Mouse (Mus musculus): ENCODE results near the gene Scube3. TPM values are rescaled to one million over a fixed set of nuclear protein-coding genes. Genes with fewer than 3 reads are reported as not detected.

The Scube3 gene
- polyA plus RNA-seq, 1 experiment: 4.7 TPM

DNA sequence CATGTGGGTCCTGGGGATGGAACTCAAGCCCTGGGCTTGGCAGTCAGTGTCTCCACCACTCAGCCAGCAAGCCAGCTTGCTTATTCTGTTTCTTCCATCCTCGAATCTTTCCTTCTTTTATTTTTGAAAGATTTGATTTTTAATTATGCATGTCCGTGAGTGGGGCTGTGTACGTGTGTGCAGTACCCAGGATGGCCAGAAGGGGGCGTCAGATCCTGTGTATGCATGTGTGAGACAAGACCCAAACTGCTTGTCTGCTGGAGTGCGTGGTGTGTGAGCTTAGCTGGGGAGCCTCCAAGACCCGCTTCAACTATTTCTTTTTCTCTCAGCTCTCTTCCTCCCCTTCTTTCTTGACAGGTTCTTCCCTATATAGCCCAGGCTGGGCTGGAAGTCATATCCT, 35.6 kb upstream of the Scube3 start:
- no peak overlapping the region for H3K27ac ChIP-seq (ENCODE audit: insufficient read depth, low read length)
- no peak overlapping the region for H3K4me3 ChIP-seq (ENCODE audit: insufficient read depth, low read length)
- H3K4me1 ChIP-seq (ENCODE audit: control insufficient read depth, insufficient read depth, low read length): no peaks in the 10 kb centered on the region
- TF ChIP-seq POLR2A (IDR thresholded peaks at IDR 0.05; ENCODE audit: low read depth, low read length) (no peak), CTCF (IDR thresholded peaks at IDR 0.05; ENCODE audit: borderline replicate concordance, insufficient read depth, low read length) (peak; percentile 24; the same call in 1 of the 2 replicates)

DNA sequence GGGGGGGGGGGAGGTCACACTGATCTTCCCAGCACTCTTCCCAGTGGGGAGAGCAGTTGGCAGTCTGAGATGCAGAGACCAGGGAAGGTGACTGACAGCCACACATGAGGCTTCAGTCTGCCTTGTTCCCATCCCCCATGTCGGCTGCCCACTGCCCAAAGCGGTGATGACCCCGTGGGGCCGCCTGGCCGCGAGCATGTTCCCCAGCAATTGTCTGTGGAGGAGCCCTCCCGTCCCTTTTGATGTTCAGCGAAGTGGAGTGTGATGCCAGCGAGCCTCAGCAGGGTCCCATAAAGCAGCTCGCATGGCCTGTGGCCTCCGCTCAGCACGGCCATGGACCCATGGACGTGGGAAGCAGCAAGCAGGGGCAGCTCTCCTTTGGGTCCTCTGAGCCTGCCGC, 34.7 kb upstream of the Scube3 start:
- H3K4me1 ChIP-seq (ENCODE audit: control insufficient read depth, insufficient read depth, low read length): no peaks in the 10 kb centered on the region
- no peak overlapping the region for H3K4me3 ChIP-seq (ENCODE audit: insufficient read depth, low read length)
- no peak overlapping the region for H3K27ac ChIP-seq (ENCODE audit: insufficient read depth, low read length)
- TF ChIP-seq POLR2A (IDR thresholded peaks at IDR 0.05; ENCODE audit: low read depth, low read length) (no peak), CTCF (IDR thresholded peaks at IDR 0.05; ENCODE audit: borderline replicate concordance, insufficient read depth, low read length) (no peak)

DNA sequence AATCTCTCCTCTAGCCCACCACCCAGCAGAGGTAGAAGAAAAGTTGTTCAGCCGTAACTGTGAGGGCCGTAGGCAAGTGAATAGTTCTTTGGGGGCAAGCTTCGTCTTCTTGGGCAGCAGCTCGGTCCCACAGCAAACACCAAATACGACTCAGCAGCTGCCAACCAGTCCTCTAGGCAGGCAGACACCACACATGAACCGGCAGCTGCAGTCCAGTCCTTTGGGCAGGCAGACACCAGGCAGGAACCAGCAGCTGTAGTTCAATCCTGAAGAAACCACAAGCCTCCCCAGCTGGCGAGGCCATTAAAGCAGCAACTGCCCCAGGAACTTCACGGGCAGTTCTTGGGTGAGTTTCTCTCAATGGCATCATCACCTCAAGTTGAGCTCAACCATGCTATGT, 29.7 kb upstream of the Scube3 start:
- H3K4me3 ChIP-seq (ENCODE audit: insufficient read depth, low read length): no peak overlapping the region
- TF ChIP-seq POLR2A (IDR thresholded peaks at IDR 0.05; ENCODE audit: low read depth, low read length) (no peak), CTCF (IDR thresholded peaks at IDR 0.05; ENCODE audit: borderline replicate concordance, insufficient read depth, low read length) (no peak)
- no peaks in the 10 kb centered on the region for H3K4me1 ChIP-seq (ENCODE audit: control insufficient read depth, insufficient read depth, low read length)
- H3K27ac ChIP-seq (ENCODE audit: insufficient read depth, low read length): no peak overlapping the region

DNA sequence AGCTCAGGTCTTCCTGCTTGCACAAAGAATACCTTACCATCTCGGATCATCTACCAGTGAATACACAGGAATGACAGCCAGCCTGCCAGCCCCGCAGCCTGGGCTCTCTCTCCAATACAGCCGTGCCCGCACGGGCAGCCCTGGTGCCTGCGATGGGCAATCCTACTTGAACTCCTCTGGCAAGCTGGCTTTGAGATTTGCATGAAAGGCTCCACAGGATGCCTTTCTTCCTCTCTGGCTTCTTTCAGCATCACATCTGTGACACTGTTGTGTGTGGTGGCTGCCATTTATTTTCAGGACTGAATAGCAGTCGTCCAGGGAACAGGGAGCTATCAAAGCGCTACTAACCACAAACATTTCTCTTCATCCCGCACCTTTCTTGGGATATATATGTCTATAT, 25.6 kb upstream of the Scube3 start:
- Histone ChIP-seq H3K27ac (ENCODE audit: insufficient read depth, low read length) (no peak overlapping the region), H3K4me1 (ENCODE audit: control insufficient read depth, insufficient read depth, low read length) (no peaks in the 10 kb centered on the region), H3K4me3 (ENCODE audit: insufficient read depth, low read length) (no peak overlapping the region)
- TF ChIP-seq POLR2A (IDR thresholded peaks at IDR 0.05; ENCODE audit: low read depth, low read length) (no peak), CTCF (IDR thresholded peaks at IDR 0.05; ENCODE audit: borderline replicate concordance, insufficient read depth, low read length) (no peak)

DNA sequence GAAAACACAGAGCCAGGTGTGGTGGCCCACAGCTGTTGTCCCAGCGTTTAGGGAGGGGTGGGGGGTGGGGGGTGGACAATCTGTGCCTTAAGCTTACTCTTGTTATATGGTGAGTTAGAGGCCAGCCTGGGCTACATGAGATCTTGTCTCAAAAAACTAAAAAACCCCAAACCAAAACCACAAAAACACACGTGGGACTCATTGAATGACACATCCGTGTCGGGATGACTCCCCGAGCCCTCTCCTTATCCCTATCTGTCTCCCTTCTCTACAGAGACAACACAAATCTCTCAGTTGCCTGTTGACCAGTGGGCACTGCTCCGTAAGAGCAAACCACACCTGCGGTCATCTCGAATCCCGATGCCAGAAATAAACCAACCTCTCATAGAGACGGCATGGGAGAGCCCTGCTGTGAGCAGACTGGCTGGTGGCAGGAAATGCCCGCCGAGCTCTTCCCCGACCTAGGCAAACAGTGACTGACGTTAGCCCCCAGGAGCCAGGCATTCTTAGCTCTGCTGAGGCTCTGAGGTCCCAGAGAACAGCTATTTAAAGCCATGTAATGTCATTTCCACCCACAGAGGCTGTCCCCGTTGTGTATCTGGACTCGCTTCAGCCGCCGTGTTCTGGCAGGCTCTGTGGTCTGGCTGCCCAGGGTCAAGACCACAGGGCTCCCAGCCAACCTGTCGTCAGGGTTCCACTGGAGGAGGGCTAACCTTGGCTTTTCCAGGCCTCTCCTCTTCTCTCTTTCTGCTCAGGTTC, 24.3 kb upstream of the Scube3 start:
- no peaks in the 10 kb centered on the region for H3K4me1 ChIP-seq (ENCODE audit: control insufficient read depth, insufficient read depth, low read length)
- no peak overlapping the region for H3K4me3 ChIP-seq (ENCODE audit: insufficient read depth, low read length)
- no peak for TF ChIP-seq CTCF (IDR thresholded peaks at IDR 0.05; ENCODE audit: borderline replicate concordance, insufficient read depth, low read length)
- no peak for TF ChIP-seq POLR2A (IDR thresholded peaks at IDR 0.05; ENCODE audit: low read depth, low read length)
- H3K27ac ChIP-seq (ENCODE audit: insufficient read depth, low read length): no peak overlapping the region

DNA sequence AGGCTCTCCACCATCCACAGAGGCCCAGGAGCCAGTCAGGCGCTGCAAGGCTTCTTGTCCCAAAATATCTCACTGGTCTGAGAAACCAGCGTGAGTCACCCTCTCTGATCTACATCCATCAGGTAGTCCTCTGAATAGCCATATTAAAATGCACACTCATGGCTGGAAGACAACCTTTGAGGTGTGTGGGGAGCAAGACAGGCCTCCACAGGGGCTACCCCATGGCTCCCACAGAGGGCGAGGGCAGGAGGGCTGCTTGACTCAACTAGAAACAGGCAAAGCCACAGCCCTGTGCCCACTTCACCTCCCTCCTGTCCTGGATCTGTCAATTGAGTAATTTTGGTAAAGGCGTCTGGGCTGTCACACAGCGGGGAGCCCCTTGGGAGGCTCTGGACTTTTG, 21.5 kb upstream of the Scube3 start:
- H3K4me3 ChIP-seq (ENCODE audit: insufficient read depth, low read length): no peak overlapping the region
- H3K27ac ChIP-seq (ENCODE audit: insufficient read depth, low read length): no peak overlapping the region
- 0 out of 2 replicates have a peak, but pooled peaks cover 6% of the 10 kb centered on the region for H3K4me1 ChIP-seq (ENCODE audit: control insufficient read depth, insufficient read depth, low read length)
- TF ChIP-seq POLR2A (IDR thresholded peaks at IDR 0.05; ENCODE audit: low read depth, low read length) (no peak), CTCF (IDR thresholded peaks at IDR 0.05; ENCODE audit: borderline replicate concordance, insufficient read depth, low read length) (no peak)

DNA sequence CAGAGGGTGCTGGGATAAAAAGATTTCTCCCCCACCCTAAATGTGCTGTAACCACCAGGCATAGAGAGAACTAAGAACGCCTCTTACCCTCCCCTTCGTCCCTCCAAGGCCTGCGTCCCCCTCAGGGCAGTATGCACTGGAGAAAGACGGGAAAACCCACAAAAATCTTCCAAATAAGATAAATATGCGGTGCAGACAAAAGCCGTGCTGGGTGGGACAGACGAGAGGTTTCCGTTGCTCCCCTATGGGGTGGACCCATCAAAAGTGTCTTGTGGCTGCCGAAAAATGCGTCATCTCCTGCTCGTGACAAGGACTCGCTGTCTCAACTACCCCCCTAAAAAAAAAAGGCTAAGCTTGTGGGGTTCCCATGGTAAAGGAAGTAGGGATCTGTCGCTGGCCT, 19.0 kb upstream of the Scube3 start:
- 0 out of 2 replicates have a peak, but pooled peaks cover 6% of the 10 kb centered on the region for H3K4me1 ChIP-seq (ENCODE audit: control insufficient read depth, insufficient read depth, low read length)
- H3K4me3 ChIP-seq (ENCODE audit: insufficient read depth, low read length): no peak overlapping the region
- no peak overlapping the region for H3K27ac ChIP-seq (ENCODE audit: insufficient read depth, low read length)
- no peak for TF ChIP-seq CTCF (IDR thresholded peaks at IDR 0.05; ENCODE audit: borderline replicate concordance, insufficient read depth, low read length)
- no peak for TF ChIP-seq POLR2A (IDR thresholded peaks at IDR 0.05; ENCODE audit: low read depth, low read length)

DNA sequence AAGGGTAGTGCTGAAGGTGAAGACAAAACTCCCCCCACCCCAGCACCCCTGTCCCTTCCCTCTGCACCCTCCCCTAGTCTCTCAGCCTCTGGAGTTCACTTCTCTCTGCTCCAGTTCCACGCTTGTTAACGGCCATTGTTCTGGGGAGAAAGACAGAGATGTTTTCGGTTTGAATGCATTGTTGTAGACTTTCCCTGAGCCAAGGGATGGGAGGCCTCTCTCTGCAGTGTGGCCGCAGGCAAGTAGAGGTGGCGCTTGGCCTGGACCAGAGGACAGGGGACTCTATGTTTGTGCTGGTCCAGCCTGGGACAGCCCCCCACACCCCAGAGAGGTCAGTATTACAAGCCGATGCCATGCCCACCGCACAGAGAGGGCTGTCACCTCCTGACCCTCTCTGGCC, 18.3 kb upstream of the Scube3 start:
- Histone ChIP-seq H3K4me1 (ENCODE audit: control insufficient read depth, insufficient read depth, low read length) (0 out of 2 replicates have a peak, but pooled peaks cover 6% of the 10 kb centered on the region), H3K27ac (ENCODE audit: insufficient read depth, low read length) (no peak overlapping the region), H3K4me3 (ENCODE audit: insufficient read depth, low read length) (no peak overlapping the region)
- TF ChIP-seq CTCF (IDR thresholded peaks at IDR 0.05; ENCODE audit: borderline replicate concordance, insufficient read depth, low read length) (no peak), POLR2A (IDR thresholded peaks at IDR 0.05; ENCODE audit: low read depth, low read length) (no peak)

DNA sequence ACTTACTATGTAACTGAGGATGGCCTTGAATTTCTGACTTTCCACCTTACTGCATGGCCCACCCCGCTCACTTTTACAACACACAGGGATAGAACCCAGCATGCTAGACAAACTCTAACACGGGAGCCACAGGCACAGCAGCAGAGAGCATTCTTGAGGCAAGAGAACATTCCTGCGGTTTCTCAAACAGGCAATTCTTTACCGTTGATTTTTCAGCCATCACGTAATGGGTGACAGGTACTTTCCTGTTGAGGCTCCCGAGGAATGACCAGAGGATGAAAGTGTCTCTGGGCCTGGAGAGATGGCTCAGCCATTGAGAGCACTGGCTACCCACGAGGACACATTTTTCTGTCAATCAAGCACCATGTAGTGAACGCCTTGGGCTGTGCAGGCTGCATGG, 17.6 kb upstream of the Scube3 start:
- no peak overlapping the region for H3K4me3 ChIP-seq (ENCODE audit: insufficient read depth, low read length)
- no peak for TF ChIP-seq CTCF (IDR thresholded peaks at IDR 0.05; ENCODE audit: borderline replicate concordance, insufficient read depth, low read length)
- no peak for TF ChIP-seq POLR2A (IDR thresholded peaks at IDR 0.05; ENCODE audit: low read depth, low read length)
- H3K4me1 ChIP-seq (ENCODE audit: control insufficient read depth, insufficient read depth, low read length): 0 out of 2 replicates have a peak, but pooled peaks cover 6% of the 10 kb centered on the region
- no peak overlapping the region for H3K27ac ChIP-seq (ENCODE audit: insufficient read depth, low read length)

DNA sequence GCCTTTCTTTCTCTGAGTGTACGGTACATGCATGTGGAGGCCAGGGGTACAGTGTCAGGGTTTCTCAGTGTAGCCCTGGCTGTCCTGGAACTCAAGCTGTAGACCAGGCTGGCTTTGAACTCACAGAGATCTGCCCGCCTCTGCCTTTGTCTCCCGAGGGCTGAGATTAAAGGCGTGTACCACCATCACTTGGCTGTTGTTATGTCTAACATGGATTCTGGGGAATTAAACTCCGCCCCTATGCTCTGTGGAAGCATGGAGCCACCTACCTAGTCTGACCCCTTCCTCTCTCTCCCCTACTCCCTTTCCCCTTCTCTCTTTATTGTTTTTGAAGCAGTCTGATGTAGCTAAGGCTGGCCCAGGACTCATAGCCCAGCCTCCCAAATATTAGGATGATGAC, 12.1 kb upstream of the Scube3 start:
- TF ChIP-seq CTCF (IDR thresholded peaks at IDR 0.05; ENCODE audit: borderline replicate concordance, insufficient read depth, low read length) (no peak), POLR2A (IDR thresholded peaks at IDR 0.05; ENCODE audit: low read depth, low read length) (no peak)
- H3K4me3 ChIP-seq (ENCODE audit: insufficient read depth, low read length): no peak overlapping the region
- H3K27ac ChIP-seq (ENCODE audit: insufficient read depth, low read length): no peak overlapping the region
- H3K4me1 ChIP-seq (ENCODE audit: control insufficient read depth, insufficient read depth, low read length): no peaks in the 10 kb centered on the region
